Mouse (Mus musculus) embryo, embryonic 10.5 days (tissue): ENCODE measurements at regions not wholly inside any gene's neighbourhood (a gene's known extent, or its start where the extent isn't known, plus 50 kb on each side); places are given as distances from the start of the nearest gene placed in this dataset.

ENCODE experiments used
- DNase-seq: peaks from one replicate; pipeline ENCODE4 v3.0.0-alpha.2; 2015; ENCODE audit warnings: low spot score

GRCm38 (mm10) chr4:142467920-142468319 lies 228.7 kb upstream of the Kazn start:
- DNase-seq: no peak

DNA sequence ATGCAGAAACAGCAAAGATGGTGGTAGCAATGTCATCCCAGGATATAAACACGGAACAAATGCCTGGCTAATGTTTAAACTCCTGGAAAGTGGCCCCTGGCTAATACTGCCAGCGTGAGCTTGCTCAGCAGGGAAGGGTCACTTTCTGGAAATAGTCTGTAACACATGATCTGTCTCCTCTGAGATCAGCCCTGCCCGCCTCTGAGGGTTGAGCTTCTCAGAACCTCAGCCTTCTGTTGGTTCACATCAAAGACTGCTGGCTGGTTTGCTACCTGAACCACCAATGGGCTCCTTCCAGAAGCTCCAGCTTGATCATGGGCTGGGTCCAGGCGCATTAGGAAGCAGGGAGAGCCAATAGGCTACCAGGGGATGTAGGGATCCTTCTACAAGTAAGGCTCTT lies 226.0 kb upstream of the Kazn start:
- no peak for DNase-seq

DNA sequence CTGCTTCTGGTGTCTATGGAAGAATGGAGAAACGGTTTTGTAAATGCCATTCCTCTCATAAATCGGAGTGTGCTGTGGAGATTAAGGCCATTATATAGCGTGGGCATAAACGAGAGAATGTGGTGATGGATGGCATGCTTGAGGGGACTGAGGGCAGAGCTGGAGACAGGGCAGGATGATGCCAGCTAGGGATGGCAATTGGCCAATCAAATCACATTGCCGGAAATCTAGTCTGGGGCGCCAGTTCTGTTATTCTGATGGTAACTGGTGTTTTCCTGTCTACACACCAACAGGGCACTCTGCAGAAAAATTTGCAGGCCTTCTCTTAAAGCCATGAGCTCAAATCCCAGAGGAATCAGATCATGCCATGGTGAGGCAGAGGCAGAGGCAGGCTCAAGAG lies 224.9 kb upstream of the Kazn start:
- no peak for DNase-seq

GRCm38 (mm10) chr4:142460468-142461086 lies 221.4 kb upstream of the Kazn start:
- no peak for DNase-seq

DNA sequence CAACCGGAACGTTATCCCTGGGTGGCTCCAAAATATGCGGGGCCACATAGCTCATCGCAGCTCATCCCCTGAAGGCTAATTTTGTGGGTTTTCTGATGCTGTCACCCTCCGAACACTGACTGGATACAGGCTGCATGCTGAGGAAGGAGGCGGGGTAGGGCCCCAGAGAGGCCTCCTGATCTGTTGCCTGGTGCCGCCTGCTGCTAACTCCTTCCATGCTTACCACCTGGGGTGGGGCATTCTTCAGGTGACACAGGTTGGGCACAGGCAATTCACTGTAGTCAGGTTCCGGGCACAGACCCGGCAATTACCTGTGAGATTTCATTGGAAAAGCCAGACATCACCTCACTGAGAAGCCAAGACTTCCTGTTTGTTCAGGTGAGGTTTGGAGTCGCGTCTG lies 213.4 kb upstream of the Kazn start:
- DNase-seq: no peak

- no peak for DNase-seq
These were observed 211.7 kb upstream of the Kazn start for GRCm38 (mm10) chr4:142450884-142451283.

GRCm38 (mm10) chr4:142449713-142450112 lies 210.5 kb upstream of the Kazn start:
- no peak for DNase-seq

GRCm38 (mm10) chr4:142449198-142449702 lies 210.0 kb upstream of the Kazn start:
- no peak for DNase-seq

- DNase-seq: no peak
These were observed 208.3 kb upstream of the Kazn start for GRCm38 (mm10) chr4:142447529-142447928.

DNA sequence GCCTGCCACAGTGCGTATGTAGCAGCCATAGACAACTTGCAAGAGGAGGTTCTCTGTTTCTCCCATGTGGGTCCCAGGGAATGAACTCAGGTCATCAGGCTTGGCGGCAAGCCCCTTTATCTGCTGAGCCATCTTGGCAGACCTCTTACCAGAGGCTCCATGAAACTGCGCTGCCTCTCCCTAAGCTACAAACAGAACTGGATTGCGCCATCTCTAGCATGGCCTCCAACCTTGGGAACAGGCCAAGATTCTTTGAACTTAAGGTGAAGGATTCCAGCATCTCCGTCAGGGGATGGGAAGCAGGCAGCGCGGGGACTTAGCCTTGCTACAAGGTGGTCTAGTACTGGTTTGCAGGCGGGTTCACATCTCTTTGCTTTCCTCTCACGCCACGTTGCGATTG lies 201.8 kb upstream of the Kazn start:
- DNase-seq: no peak

GRCm38 (mm10) chr4:142439450-142440183 lies 200.4 kb upstream of the Kazn start:
- DNase-seq: peak; percentile 30

GRCm38 (mm10) chr4:142424596-142424995 lies 185.4 kb upstream of the Kazn start:
- no peak for DNase-seq

- DNase-seq: no peak
These were observed 181.2 kb upstream of the Kazn start for GRCm38 (mm10) chr4:142420427-142420826.

DNA sequence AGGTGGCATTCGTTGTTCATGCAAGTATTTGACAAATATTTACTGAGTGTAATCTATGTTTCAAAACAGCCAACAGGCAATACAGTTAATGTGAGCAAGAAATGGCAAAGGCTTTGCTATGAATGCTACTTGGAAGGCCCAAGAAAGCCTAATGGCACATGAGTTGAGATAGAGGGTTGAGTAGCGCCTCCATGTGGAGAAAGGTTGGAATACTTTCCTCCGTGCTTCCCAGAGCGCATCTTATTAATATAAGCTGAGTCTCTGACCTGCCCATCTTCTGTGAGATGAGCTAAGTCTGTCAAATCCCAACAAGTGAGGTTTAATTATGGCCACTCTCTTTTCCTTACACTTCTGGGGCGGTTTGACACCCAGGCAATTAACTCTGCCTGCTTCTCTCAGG lies 175.7 kb upstream of the Kazn start:
- DNase-seq: peak; percentile 36

DNA sequence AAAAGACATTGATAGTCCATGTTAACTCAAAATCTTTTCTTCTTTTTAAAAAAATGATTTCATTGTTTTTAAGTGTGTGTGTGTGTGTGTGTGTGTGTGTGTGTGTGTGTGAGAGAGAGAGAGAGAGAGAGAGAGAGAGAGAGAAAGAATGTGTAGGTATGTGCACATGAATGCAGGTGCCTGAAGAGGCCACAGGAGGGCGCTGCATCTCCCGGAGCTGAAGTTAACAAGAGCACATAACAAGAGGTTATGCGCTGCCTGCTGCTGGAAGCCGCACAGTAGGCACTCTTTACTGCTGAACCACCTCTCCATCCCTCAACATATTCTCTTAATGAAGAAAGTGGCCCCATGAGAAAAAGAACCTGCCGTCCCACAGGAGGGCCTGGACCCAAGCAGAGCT lies 172.6 kb upstream of the Kazn start:
- DNase-seq: no peak

DNA sequence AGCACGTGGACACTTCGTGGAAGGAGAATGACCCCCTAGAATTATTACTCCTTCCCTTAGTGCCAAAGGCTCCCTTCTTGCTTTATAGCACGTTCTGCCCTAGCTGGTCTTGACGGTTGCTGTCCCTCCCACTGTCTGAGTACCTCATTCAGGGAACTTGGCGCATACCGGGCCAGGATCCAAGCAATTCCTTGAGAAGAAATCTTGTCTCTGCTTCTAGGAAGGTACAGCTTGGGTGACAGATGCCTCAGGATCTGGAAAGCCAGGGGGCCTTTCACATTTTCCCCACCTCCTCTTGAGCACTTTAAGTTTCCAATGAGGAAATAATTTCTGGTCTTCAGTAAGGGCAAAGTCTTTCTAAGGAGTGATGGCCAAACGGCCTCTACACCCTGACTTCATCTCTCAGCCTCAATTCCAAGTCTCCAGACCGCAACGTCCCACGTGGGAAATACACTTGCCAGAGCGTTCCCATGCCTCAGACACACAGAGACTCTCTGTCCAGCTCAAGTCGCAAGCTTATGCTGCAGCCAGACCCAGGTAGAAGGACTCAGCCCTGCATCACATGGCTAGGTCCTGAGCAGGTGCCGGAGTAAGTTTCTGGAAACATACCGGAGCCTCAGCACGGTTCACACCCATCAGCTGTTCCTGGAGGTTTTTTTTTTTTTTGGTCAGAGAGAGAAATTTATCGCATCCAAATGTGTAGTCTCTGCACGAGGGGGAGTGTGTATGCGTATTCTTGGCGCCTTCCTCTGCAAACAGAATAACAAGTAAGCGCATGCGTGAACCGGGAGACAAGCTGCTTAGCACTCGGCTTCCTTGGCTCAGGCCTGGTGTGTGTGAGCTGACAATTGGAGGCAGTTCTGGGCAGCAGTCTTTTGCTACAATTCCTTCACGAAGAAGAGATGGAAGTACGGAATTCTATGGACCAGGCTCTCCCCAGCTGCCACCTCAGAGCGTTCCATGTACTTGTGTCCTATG lies 171.7 kb upstream of the Kazn start:
- no peak for DNase-seq

DNA sequence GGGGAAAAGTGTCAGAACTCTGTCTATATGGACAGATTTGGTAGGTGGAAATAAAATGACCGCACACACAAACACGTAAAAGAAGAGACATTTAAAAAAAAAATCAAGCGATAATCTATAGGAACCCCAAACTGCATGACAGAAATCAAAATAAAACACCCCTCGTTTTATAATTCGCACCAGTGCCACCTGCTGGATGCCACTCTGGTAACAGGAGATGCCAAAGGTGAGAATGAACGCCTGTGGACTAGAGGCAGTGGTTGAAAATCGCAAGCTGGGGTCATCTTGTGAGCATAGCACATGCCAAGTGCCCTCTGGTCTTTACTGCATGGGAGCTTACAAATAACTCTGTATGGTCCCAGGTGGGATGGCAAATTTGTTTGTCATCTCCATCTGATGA lies 158.7 kb upstream of the Kazn start:
- DNase-seq: no peak

DNA sequence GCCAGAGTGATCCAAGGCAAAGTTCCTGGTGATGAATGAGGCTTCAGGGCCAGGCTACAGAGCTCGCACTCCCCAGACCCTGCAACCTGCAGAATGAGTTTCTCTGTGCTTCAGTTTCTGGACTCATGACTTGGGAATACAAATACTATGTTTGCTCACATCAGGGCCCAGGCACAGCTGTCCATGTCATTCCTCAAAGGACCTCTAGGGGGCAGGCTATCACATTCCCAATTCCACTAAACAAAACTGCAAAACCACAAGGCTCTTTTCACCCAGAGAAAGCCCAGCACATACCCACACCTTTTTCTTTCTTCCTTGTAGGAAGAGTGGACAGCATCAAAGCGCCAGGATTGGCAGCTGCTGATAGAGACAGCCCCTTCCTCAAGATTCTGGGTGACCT lies 153.7 kb upstream of the Kazn start:
- DNase-seq: peak; percentile 74

GRCm38 (mm10) chr4:142390531-142391195 lies 151.5 kb upstream of the Kazn start:
- DNase-seq: no peak

GRCm38 (mm10) chr4:142388476-142388875 lies 149.3 kb upstream of the Kazn start:
- no peak for DNase-seq

- DNase-seq: no peak
These were observed 142.0 kb upstream of the Kazn start for GRCm38 (mm10) chr4:142381168-142381567.

DNA sequence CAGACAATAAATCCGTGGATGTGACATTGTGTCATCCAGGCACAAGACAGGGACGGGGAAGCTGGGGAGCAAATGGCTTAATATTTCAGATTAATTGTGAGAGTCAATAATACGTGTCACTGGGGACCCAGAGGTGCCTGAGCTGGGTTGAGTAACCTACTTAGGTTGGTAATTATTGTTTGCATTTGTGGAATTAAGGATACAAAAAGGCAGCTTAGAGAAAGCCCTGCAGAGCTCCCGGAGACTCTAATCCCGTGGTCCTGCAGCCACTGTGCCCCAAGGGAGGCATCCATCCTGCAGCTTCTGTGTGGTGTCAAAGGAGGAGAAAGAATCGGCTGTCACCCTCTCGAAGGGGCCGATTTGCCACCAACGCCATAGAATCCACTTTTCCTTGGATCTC lies 139.3 kb upstream of the Kazn start:
- DNase-seq: peak; percentile 19
